In genomic region chr14:54913343-54913742, GRCm38 (mm10) we compare ENCODE assay signal across 9 mouse cellular contexts. TPM values are rescaled to one million over a fixed set of nuclear protein-coding genes. Genes with fewer than 3 reads are reported as not detected.
DNase-seq lines count a peak whose midpoint lies in the region; ATAC-seq and TF ChIP-seq lines count a peak whose summit lies in the region.
"Had no signal": no experiment of that assay in that cellular context is flagged by ENCODE, and none has a peak within 500 bp of the region (broad histone marks: within the 10 kb centered on the region; RNA-seq: fewer than 3 reads in every experiment).

No protein-coding gene starts in this region.

- peak overlapping the region; percentile 95 for H3K4me2 ChIP-seq in forebrain, embryonic 14.5 days (ENCODE audit: low read length)
- H3K4me2 ChIP-seq in liver, embryonic 13.5 days = peak overlapping the region; percentile 77

- no peaks in the 10 kb centered on the region for H3K9me3 ChIP-seq in heart, embryonic 10.5 days
- no peaks in the 10 kb centered on the region for H3K9me3 ChIP-seq in ES-Bruce4 (replicated peaks; ENCODE audit: control insufficient read depth, insufficient read depth, low read length, poor library complexity, severe bottlenecking)
- no peaks in the 10 kb centered on the region for H3K9me3 ChIP-seq in forebrain, embryonic 14.5 days (replicated peaks; ENCODE audit: control insufficient read depth, low read length)
- H3K9me3 ChIP-seq in liver, embryonic 13.5 days (replicated peaks) = no peaks in the 10 kb centered on the region

- peaks cover 46% of the 10 kb centered on the region for H3K36me3 ChIP-seq in heart, embryonic 10.5 days
- peaks cover 13% of the 10 kb centered on the region; the same call in 1 of the 2 replicates for H3K36me3 ChIP-seq in ES-Bruce4 (ENCODE audit: control insufficient read depth, insufficient read depth, low read length, poor library complexity, severe bottlenecking)
- peaks cover 49% of the 10 kb centered on the region for H3K36me3 ChIP-seq in forebrain, embryonic 14.5 days (ENCODE audit: control insufficient read depth, insufficient read depth, low read length)
- no peaks in the 10 kb centered on the region for H3K36me3 ChIP-seq in liver, embryonic 13.5 days

- DNase-seq in heart, embryonic 10.5 days (ENCODE audit: low spot score) = no peak
- no peak for DNase-seq in heart, adult 9 months (ENCODE audit: low spot score in 2 of 2)
- DNase-seq in forebrain, embryonic 14.5 days (ENCODE audit: low spot score) = no peak
- no peak for DNase-seq in liver, embryonic 13.5 days
- DNase-seq in adrenal gland, postnatal 14 days = no peak
- no peak for DNase-seq in adipocyte (ENCODE audit: low spot score)
- no peak for DNase-seq in right cerebral cortex, postnatal 10 days (ENCODE audit: low spot score in 2 of 2)

- no peak for TF ChIP-seq EP300 in ES-Bruce4 (IDR thresholded peaks at IDR 0.05; ENCODE audit: insufficient read depth, low read depth, low read length)

- peak; percentile 32 for ATAC-seq in forebrain, embryonic 14.5 days
- no peak for ATAC-seq in liver, embryonic 13.5 days (ENCODE audit: low read depth)

- no peak for TF ChIP-seq CTCF in ES-Bruce4 (IDR thresholded peaks at IDR 0.05; ENCODE audit: low read depth, low read length)

- peaks cover 34% of the 10 kb centered on the region for H3K4me1 ChIP-seq in heart, embryonic 10.5 days
- peaks cover 3% of the 10 kb centered on the region for H3K4me1 ChIP-seq in ES-Bruce4 (ENCODE audit: control insufficient read depth, insufficient read depth, low read length)
- H3K4me1 ChIP-seq in forebrain, embryonic 14.5 days (ENCODE audit: control insufficient read depth, insufficient read depth, low read length) = peaks cover 9% of the 10 kb centered on the region; the same call in 1 of the 2 replicates
- H3K4me1 ChIP-seq in liver, embryonic 13.5 days (replicated peaks) = peaks cover 8% of the 10 kb centered on the region

- H3K27ac ChIP-seq in heart, embryonic 10.5 days = peak overlapping the region; percentile 90
- H3K27ac ChIP-seq in ES-Bruce4 (ENCODE audit: insufficient read depth, low read length) = no peak overlapping the region
- H3K27ac ChIP-seq in forebrain, embryonic 14.5 days (ENCODE audit: low read depth, low read length) = peak overlapping the region; percentile 82
- H3K27ac ChIP-seq in liver, embryonic 13.5 days = no peak overlapping the region

- WGBS in heart, embryonic 10.5 days = 16% methylated on average over 10 of the region's 10 CpGs
- 18% methylated on average over 10 of the region's 10 CpGs for WGBS in forebrain, embryonic 14.5 days
- 22% methylated on average over 10 of the region's 10 CpGs for WGBS in liver, embryonic 13.5 days (ENCODE audit: insufficient replicate concordance)

- peak overlapping the region; percentile 85 for H3K9ac ChIP-seq in ES-Bruce4 (ENCODE audit: low read depth, poor library complexity, severe bottlenecking)
- peak overlapping the region; percentile 98 for H3K9ac ChIP-seq in forebrain, embryonic 14.5 days (ENCODE audit: low read length)
- H3K9ac ChIP-seq in liver, embryonic 13.5 days = no peak overlapping the region

- peak overlapping the region; percentile 85 for H3K4me3 ChIP-seq in heart, embryonic 10.5 days
- peak overlapping the region; percentile 82 for H3K4me3 ChIP-seq in ES-Bruce4 (ENCODE audit: low read depth, low read length)
- H3K4me3 ChIP-seq in forebrain, embryonic 14.5 days (ENCODE audit: low read depth, low read length) = peak overlapping the region; percentile 96
- H3K4me3 ChIP-seq in liver, embryonic 13.5 days (replicated peaks) = peak overlapping the region; percentile 62

- no peak for TF ChIP-seq POLR2A in ES-Bruce4 (IDR thresholded peaks at IDR 0.05; ENCODE audit: insufficient read depth, low read length)

- no peaks in the 10 kb centered on the region for H3K27me3 ChIP-seq in heart, embryonic 10.5 days (ENCODE audit: insufficient read depth, poor library complexity, severe bottlenecking)
- H3K27me3 ChIP-seq in ES-Bruce4 (ENCODE audit: control insufficient read depth, insufficient read depth, low read length, poor library complexity, severe bottlenecking) = peaks cover 3% of the 10 kb centered on the region; the same call in 1 of the 2 replicates
- H3K27me3 ChIP-seq in forebrain, embryonic 14.5 days (replicated peaks; ENCODE audit: control insufficient read depth, insufficient read depth, low read length) = no peaks in the 10 kb centered on the region
- H3K27me3 ChIP-seq in liver, embryonic 13.5 days = peaks cover 64% of the 10 kb centered on the region

RNA-seq across cellular contexts. Expression of gene Slc22a17, which starts 0.4 kb away (rescaled TPM):
- polyA plus RNA-seq in heart, embryonic 10.5 days (2016; fragmentation: Nextera tagmentation; extraction: Ambion mirVana) = 42.1 and 52.4 TPM in 2 replicates
- 25.9 and 29.0 TPM in 2 replicates for polyA plus RNA-seq in ES-Bruce4 (2011; ENCODE audit: insufficient read depth, insufficient read length, low read depth, missing spikeins)
- 76.1 and 82.9 TPM in 2 replicates for polyA plus RNA-seq in forebrain, embryonic 14.5 days (2014; fragmentation: Nextera tagmentation; extraction: Ambion mirVana)
- polyA plus RNA-seq in liver, embryonic 13.5 days (2015; fragmentation: Nextera tagmentation; extraction: Ambion mirVana) = 2.0 and 2.1 TPM in 2 replicates
- total RNA-seq in adrenal gland, postnatal 14 days (2021) = 30.7 and 32.9 TPM in 2 replicates

RNA-seq across cellular contexts. Expression of gene Efs, which starts 12.6 kb away (rescaled TPM):
- 16.7 and 23.5 TPM in 2 replicates for polyA plus RNA-seq in heart, embryonic 10.5 days (2016; fragmentation: Nextera tagmentation; extraction: Ambion mirVana)
- 48.3 and 55.8 TPM in 2 replicates for polyA plus RNA-seq in ES-Bruce4 (2011; ENCODE audit: insufficient read depth, insufficient read length, low read depth, missing spikeins)
- polyA plus RNA-seq in forebrain, embryonic 14.5 days (2014; fragmentation: Nextera tagmentation; extraction: Ambion mirVana) = 26.9 and 27.7 TPM in 2 replicates
- polyA plus RNA-seq in liver, embryonic 13.5 days (2015; fragmentation: Nextera tagmentation; extraction: Ambion mirVana) = 0.71 TPM in 2 replicates
- 3.1 and 6.2 TPM in 2 replicates for total RNA-seq in adrenal gland, postnatal 14 days (2021)
- total RNA-seq: CH12.LX had no signal

RNA-seq across cellular contexts. Expression of gene Il25, which starts 19.2 kb away (rescaled TPM):
- not detected in 2 replicates for polyA plus RNA-seq in heart, embryonic 10.5 days (2016; fragmentation: Nextera tagmentation; extraction: Ambion mirVana)
- 1.5 TPM in 1 of 2 replicates, not detected in the other for polyA plus RNA-seq in ES-Bruce4 (2011; ENCODE audit: insufficient read depth, insufficient read length, low read depth, missing spikeins)
- 0.38 and 0.48 TPM in 2 replicates for polyA plus RNA-seq in forebrain, embryonic 14.5 days (2014; fragmentation: Nextera tagmentation; extraction: Ambion mirVana)
- not detected in 2 replicates for polyA plus RNA-seq in liver, embryonic 13.5 days (2015; fragmentation: Nextera tagmentation; extraction: Ambion mirVana)
- not detected in 2 replicates for total RNA-seq in adrenal gland, postnatal 14 days (2021)
- total RNA-seq: CH12.LX had no signal

RNA-seq across cellular contexts. Expression of gene Pabpn1, which starts 21.0 kb away (rescaled TPM):
- 89.8 and 162 TPM in 2 replicates for polyA plus RNA-seq in heart, embryonic 10.5 days (2016; fragmentation: Nextera tagmentation; extraction: Ambion mirVana)
- polyA plus RNA-seq in ES-Bruce4 (2011; ENCODE audit: insufficient read depth, insufficient read length, low read depth, missing spikeins) = 317 and 318 TPM in 2 replicates
- polyA plus RNA-seq in forebrain, embryonic 14.5 days (2014; fragmentation: Nextera tagmentation; extraction: Ambion mirVana) = 133 and 140 TPM in 2 replicates
- 53.9 and 59.1 TPM in 2 replicates for polyA plus RNA-seq in liver, embryonic 13.5 days (2015; fragmentation: Nextera tagmentation; extraction: Ambion mirVana)
- 154 and 191 TPM in 2 replicates for total RNA-seq in adrenal gland, postnatal 14 days (2021)

RNA-seq across cellular contexts. Expression of gene Cmtm5, which starts 22.7 kb away (rescaled TPM):
- polyA plus RNA-seq in heart, embryonic 10.5 days (2016; fragmentation: Nextera tagmentation; extraction: Ambion mirVana) = 0.97 and 1.5 TPM in 2 replicates
- not detected in 2 replicates for polyA plus RNA-seq in ES-Bruce4 (2011; ENCODE audit: insufficient read depth, insufficient read length, low read depth, missing spikeins)
- polyA plus RNA-seq in forebrain, embryonic 14.5 days (2014; fragmentation: Nextera tagmentation; extraction: Ambion mirVana) = 2.8 and 3.5 TPM in 2 replicates
- 0.20 TPM in 1 of 2 replicates, not detected in the other for polyA plus RNA-seq in liver, embryonic 13.5 days (2015; fragmentation: Nextera tagmentation; extraction: Ambion mirVana)
- 1.6 and 1.9 TPM in 2 replicates for total RNA-seq in adrenal gland, postnatal 14 days (2021)
- total RNA-seq: CH12.LX had no signal

Comparison
In these comparisons a context has a peak if more than half of its experiments do, and no peak if none do; other contexts are left out.
1. H3K27ac ChIP-seq: peak in heart, embryonic 10.5 days (single experiment) and forebrain, embryonic 14.5 days (single experiment); none in ES-Bruce4 (single experiment) and liver, embryonic 13.5 days (single experiment).
2. RNA of gene Efs, which starts 12.6 kb away (polyA plus RNA-seq): 48.3 to 55.8 TPM in ES-Bruce4, 26.9 to 27.7 TPM in forebrain, embryonic 14.5 days and 16.7 to 23.5 TPM in heart, embryonic 10.5 days; 0.71 TPM in liver, embryonic 13.5 days; every median in the first group is over 10 times any median in the second.
3. Peak in every context shown above with its lines, with median percentiles within 50 percentile points of each other: H3K4me3 ChIP-seq.